Mouse (Mus musculus) 3134 (cell line): ENCODE measurements around the gene Gnb2.
A peak's percentile ranks its signal among the peaks of the same experiment; 100 is the strongest.

Source experiments
- DNase-seq: peaks from one replicate; pipeline ENCODE4 v3.0.0-alpha.2; 2011; ENCODE audit warnings: low spot score; ENCODE audit not compliant: insufficient read length; ENCODE audit errors: extremely low read depth

The Gnb2 gene

DNA sequence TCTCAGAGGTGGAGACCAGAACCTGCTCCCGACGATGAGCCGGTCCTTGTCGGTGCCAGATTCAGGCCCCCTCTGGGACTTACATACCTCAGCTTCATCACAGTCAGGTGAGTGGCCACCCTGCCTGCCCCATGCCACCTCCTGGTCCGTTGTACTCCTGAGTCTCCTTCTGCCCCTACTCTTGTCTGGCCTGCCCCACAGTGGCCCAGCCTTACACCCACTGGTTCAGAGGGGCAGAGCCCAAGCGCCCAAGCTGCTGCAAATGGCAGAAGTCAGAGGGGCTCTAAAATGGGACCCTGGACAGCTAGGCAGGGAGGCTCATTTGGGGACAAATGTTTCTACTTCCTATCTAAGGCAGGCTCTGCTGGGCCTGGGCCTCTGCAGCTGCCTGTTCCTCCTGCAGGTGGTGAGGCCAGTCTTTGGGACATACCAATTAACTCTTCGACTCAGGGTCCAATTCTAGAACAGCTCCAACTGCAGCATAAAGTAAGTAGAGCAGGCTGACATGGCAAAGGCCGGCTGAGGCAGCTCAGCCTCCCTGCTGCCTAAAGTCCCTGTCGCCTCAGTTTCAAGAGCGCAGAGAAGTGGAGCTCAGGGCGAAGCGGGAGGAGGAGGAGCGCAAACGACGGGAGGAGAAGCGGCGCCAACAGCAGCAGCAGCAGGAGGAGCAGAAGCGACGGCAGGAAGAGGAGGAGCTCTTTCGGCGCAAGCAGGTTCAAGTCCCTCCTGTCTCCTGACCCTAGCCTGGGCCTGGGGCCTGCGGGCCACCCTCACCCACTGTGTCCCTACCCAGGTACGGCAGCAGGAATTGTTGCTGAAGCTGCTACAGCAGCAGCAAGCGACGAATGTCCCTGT lies 9.7 kb downstream of the Gnb2 start:
- DNase-seq: no peak

DNA sequence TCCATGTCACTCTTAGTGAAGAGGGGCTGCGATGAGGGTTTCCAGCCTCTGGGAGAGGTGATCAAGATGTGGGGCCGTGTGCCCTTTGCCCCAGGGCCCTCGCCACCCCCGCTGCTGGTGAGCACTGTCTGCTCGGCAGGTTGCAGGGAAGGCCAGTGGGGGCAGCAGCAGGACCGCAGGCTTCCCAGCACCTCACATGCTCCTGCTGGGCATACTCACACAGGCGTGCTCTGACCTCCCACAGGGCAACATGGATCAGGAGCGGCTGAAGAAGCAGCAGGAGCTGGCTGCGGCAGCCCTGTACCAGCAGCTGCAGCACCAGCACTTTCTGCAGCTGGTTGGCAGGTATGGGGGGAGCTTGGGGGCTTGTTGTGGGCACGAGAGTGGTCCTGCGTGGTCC lies 10.6 kb downstream of the Gnb2 start:
- no peak for DNase-seq

DNA sequence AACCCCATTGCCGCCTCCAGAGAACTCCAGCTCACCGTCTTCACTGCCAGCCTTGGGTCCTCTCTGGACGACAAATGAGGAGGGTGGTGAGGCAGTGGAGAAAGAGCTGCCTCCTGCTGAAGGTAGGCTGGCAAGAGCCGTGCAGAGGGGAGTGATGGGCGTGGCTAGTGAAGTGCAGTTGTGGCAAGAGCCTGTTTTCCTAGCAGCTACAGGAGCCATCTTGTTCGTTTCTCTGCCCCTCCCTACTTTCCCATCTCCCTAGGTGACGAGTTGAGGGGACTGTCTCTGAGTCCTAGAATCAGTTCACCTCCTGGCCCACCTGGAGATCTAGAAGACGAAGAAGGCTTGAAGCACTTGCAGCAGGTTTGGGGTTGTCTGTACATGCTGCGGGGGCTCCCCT lies 11.4 kb downstream of the Gnb2 start:
- no peak for DNase-seq

DNA sequence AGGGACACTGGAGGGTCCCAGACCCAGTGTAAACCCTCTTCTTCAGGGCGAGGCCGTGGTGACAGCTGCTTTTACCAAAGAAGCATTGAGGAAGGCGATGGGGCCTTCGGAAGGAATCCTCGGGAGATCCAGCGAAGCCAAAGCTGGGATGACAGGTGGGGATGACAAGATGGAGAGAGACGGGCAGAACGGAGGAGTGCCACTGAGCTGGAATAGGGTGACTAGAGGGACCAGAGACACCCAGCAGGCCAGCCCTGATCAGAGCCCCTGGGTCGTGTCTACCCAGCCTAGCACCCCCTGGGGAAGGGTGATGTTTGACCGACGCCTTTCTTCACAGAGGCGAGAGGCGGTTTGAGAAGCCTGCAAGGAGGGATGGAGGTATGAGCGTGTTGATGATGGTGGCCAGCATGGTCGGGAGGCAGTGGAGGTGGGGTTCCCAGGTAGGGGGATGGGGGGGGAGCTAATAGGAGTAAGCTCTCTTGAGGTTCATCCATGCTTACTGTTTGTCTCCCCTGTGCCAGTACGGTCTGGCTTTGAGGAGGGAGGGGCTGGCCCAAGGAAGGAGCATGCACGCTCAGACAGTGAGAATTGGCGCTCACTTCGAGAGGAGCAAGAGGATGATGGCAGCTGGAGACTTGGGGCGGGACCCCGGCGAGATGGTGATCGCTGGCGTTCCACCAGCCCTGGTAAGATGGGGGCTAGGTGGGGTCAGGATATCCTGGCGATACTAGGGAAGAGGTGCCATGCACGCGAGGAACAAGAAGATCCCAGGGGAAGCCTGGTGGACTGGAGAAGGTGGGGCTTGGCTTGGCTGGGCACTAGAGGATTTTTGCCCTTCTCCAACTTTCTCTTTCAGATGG lies 13.4 kb downstream of the Gnb2 start:
- no peak for DNase-seq

DNA sequence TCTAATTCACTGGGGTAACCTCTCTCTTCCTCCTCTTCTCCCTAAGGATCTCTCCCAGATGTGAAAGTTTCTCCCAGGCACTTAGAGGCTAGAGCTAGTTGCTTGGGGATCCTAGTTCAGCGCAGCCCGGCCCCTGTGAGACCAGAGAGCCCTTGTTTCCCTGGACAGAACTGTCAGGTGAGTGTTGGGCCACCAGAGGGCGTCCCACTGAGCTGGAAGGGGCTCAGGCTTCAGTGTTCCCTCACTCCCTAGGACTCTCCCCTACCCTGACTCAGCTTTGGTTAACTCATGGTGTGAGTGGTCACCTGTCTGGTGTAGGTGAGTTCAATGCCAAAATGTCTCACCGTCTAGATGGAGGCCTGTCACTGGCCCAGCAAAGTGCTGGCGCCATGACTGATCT lies 14.9 kb downstream of the Gnb2 start, which contains the start of gene Gigyf1:
Gene Gigyf1, plus strand, starts transcription at position 113 of the 400 bp plus-strand sequence.
- no peak for DNase-seq

DNA sequence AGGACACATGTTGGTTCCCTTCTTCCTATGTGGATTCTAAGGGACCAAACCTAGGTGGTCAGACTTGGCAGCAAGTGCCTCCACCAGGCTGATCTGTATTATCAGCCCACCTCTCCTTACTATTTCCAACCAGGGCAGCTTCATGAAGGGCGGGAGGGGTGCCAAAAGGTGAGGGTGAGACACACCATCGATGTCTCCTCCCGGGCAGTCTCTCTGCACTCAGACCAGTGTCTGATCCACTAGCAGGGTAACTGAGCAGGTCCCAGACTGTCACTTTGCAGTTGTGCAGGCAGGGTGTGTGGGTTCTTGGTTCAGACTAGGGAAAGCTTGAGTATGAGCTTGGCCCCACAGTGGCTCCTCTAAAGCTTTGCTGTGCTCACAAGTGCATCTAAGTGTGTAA lies 18.5 kb downstream of the Gnb2 start:
- no peak for DNase-seq

DNA sequence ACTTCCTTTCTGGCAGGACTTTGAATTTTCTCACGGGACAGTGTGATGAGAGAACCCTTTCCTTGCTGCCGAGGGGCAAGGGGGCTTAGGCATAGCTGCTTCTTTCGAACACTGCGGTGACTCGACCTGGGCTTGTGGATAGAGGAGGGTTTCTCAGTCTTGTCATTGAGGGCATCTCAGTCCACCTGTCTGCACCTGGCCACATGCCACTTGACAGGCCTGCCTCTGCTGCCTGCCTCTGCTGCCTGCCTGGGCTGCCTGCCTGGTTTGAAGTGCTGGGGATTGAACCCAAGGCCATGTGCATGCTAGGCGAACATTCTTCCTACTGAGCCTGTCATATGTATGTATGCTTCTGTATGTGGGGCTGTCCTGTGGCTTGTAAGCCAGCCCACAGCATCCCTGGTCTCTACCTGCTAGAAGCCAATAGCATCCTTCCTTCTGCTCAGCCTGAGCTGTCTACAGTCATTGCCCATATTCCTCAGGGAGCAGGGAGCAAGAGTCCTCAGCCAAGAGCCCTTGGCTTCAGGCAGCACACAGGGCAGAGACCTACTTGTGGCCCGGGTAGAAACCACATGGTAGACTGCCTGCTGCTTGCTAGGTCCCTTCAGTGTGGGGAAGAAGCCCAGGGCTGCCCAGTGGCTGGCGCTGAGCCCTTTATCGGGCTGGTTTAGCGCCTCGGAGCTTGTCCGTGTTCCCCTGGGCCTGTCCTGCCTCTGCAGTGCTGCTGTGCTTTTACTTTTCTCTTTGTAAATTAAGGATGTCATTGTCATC lies 19.2 kb downstream of the Gnb2 start:
- DNase-seq: no peak

DNA sequence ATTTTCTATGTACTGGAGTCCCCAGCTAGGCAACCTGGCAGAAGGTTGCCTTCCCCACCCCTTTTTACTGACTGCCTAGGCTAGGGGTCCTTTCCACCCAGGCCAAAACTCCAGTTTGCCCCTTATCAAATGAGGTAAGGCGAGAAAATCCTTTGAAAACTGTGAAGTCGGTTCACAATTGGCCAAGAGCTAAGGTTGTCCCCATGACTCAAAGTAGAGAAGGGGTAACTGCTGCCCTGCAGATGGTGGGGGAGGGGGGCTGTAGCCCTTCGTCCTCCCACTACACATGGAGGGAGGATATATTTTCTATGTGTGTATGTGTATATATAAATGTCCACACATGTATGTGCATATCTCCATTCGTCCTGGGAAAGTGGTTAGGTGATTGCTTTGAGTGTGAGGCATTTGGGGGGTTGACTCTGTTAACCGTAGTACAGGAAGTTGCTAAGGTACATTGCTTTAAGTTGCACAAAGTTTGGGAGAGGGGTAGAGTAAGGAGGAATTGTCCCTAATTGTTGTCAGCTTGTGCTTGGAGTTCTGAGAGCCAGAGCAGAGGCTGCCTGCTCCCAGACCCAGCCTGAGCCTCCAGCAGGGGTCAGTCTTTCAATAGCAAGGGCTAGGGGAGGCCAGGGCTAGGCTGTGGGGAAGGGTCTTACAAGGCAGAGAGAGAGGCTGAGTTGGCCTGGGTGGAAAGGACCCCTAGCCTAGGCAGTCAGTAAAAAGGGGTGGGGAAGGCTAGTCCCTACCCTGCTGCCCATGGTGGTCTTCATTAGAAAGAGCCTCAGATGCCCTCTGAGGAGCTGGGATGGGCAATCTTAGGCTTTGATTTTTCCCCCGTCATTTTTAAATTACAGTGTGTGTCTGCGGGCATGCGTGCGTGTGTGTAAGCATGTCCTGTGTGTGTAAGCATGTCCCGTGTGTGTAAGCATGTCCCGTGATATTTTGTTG lies 20.2 kb downstream of the Gnb2 start:
- no peak for DNase-seq

DNA sequence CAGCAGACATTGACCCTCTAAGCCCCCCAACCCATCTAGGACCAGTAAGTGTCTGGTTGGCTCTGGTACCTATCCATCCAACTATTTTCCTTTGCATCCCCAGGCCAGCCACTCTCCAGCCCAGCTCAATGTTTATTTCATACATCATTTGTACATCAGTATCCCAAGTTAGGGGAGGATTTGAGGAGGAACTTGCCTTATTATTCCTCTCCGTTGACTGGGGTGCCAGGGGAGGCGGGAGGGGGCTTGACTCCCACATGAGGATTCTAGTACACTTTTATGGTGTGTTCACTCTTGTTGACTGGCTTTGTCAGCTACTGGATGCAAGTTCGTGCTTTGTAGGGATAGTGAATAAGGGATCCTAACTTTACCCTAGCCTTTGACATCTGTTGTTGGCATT lies 21.6 kb downstream of the Gnb2 start:
- no peak for DNase-seq

DNA sequence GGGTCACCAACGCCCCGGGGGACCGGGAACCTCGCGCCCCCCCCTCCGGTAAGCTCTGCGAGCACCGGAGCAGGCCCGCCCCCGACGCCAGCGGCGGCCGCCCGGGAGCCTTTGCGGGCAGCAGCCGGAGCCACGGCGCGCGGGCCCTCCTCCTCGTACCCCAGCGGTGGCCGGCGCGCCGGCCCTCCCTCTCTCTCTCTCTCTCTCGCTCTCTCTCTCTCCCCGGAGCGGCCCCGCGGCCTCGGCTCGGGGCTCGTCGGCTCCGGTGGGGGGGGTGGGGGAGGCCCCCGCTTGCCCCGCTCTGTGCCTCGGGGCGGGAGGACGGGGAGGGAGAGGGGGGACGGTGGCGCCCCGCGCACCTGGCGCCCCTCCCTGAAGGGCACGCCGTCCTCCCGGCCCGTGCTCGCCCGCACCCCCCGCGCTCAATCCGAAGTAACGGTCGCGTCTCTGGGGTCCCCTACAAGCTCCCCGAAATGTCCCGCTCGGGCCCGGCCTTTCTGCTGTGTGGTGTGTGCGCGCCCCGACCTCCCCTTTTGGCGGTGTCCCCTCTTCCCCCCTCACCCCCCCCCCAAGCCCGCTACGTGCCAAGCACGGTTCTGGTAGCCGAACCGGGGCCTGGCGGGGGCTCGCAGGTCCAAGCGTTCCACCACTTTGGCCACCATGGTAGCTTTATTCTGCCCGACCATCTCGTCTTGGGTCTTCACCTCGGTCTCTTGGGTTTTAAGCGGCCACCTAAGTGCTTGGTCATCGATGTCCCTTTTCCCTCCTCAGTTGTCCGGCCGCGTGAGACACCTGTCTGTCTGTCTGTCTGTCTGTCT lies 22.5 kb downstream of the Gnb2 start:
- DNase-seq: no peak

DNA sequence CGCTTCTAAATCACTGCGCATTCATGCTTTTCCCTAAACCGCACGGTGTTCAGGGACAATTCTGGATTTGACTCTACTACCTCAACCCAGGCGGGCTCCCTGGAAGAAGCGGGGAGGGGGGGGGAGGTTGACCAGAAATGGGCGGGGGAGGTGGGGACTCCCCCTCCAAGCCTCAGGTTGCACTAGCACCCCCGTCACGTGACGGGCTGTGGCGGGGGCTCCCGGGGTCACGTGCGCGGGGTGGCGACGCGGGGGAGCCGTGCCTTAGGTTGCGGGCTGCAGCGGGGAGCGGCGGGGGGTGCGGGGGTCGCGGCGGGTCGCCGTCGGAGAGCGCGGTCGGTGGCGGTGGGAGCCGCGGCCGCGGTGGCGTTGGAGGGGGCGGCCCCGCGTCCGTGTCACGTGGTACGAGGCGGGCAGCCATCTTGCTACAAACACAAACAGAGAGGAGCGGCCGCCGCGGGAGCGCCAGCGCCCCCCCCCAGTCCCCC lies 23.3 kb downstream of the Gnb2 start:
- peak; percentile 68 for DNase-seq

DNA sequence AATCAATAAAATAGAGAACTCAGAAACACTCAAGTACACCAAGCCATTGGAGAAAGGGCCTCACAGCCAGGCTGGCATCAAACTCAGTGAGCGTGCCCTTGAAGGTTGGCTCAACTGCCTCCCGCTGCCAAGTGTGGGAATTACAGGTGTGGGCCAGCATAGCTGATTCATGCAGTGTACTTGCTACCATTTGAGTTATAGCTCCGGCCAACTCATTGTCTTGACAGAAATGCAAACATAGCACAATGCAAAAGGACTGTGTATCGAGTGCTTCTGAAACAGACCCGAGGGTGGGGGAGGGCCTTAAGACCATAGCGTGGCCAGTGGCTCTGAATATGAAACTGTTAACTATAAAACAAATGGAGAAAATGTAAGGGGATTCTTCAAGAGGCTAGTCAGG lies 29.3 kb downstream of the Gnb2 start:
- no peak for DNase-seq

DNA sequence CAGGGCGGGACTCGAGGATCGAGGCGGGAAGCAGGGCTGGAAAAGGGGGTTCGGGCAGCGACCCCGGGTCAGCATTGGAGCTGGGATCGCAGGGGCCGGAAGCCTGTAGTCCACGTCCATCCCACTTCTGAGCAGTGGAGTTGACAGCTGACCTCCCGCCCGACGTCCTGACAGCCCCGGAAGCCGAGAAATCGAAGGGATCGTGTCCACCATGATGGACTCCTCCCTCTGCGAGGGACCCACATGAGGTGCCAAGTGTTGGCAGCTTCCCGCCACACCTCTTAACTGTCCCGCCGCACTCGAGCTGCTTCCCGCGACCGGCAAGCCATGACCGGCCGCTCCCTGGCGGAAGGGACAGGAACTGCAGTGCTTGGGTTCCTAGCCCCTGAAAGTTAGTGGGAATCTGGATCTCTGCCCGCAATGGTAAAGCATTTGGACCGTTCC lies 30.6 kb downstream of the Gnb2 start:
- DNase-seq: no peak

DNA sequence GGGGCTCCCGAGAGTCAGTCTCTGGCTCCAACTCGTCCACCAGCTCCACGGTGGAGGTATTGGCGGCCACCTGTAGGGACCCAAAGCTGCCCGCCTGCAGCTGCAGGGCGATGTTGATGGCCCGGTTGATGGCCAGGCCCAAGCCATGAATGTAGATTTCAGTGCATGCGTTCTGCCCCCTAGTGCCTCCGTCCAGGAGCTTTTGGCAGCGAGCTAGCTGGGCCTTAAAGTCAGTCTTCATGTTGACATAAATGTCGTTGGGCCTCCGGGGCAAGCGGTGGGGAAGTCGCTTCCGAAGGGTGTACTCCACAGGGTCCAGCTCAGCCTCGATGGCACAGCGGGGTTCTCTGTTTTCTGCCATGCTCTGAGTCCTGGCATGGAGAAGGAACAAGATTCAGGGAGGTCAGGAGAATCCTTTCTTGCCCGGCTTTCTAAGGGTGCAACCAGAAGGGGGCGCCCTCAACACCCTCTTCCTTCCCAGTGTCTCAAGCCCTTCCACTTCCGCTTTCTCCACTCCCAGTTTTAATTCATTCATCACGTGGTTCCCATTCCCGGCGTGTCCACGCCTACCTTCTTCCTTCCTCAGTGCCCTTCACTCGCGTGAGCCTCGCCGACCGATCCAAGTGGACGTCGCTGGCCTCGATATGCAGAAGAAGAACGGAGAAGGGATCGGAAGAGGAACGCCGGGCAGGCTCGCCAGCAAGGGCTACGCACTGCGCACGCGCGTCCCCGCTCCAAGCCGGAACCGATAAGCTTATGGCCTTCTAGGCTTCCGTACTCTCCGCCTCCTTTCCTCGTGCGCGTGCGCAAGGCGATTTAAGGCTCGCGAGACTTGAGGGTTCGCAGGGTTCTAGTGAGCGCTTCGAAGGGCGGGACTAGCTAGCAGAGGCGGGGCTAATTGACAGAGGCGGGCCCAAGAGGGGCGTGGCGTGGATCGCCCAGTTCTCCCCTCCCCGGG lies 31.3 kb downstream of the Gnb2 start, which contains the start of gene Pop7:
Gene Pop7, minus strand, starts transcription at position 810 of the 958 bp plus-strand sequence.
- DNase-seq: peak; percentile 99

DNA sequence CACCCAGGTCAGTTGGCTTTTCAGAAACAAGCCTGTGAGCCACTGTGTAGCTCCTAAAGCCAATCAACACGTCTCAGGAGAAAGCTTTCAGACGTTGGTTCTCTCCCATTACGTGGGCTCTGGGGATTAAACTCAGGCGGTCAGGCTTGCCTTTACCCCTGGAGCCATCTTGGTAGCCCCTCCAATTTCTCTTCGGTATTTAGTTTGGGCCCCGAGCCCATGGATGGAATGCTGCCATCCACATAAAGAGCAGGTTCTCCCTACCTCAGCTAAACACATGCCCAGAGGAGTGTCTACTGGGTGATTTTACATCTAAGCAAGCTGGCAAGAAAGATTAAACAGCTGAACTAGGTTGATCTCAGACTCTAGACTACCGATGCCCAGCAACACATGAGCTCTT lies 33.1 kb downstream of the Gnb2 start:
- no peak for DNase-seq

DNA sequence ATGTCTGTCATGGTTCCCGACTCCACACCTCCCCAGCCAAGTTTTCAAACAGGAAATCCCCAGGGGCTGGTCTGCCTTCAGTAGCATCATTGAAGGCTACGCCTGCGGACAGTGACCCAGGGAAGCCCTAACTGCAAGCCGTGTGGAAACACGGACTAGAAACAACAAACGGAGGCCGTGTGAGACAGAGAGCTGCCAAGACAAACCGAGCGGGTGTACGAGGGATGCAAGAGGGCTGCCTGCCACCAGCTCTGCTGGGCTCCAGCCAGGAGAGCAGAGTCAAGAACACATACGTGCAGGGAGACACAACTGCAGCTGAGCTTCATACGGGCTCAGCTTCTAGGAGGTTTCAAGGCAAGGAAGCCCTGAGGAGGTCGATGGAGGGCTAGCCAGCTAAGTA lies 39.5 kb downstream of the Gnb2 start:
- DNase-seq: peak; percentile 26

DNA sequence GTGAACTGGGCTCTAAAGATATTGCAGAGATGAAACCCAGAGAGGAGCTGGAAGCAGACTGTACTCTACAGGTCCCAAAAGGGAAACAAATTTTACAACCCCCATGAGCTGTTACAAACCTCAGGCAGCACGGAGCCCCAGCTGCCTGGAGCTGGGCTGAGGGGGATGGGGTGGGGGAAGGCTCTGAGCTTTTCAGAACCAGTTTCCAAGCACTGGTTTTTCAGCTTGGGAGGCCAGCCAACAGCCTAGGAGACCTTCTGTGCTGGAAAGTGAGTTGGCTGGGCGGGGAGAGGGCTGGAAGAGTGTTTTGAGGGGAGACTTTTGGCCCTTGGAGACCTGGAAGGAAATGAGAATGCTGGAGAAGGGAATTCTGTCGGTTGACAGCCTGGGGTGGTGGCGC lies 41.8 kb downstream of the Gnb2 start:
- DNase-seq: no peak

DNA sequence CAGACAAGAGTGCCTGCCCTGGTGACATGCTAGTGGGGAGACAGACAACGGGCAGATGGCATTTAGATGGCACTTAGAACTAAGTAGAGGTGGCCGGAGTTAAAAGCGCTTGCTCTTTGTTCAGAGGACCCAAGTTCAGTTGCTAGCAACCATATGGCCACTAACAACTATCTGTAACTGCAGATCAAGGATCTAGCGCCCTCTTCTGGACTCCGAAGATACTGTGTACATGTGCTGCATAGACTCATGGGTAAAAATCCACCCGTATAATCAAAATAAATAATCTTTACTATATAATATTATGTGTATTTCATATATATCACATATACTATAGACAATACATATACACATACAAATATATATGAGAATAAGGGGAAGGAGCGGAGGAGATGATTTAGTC lies 45.7 kb downstream of the Gnb2 start:
- no peak for DNase-seq
